Mouse (Mus musculus): ENCODE measurements around the gene Gm49394.
A peak's percentile ranks its signal among the peaks of the same experiment; 100 is the strongest.

Gene Gm49394

GRCm38 (mm10) chr7:142669751-142670625 is at the start of gene Gm49394:
Gm49394 (minus strand) TSS chr7:142669942.
- peak; percentile 3 for DNase-seq (ENCODE audit: extremely low spot score)

DNA sequence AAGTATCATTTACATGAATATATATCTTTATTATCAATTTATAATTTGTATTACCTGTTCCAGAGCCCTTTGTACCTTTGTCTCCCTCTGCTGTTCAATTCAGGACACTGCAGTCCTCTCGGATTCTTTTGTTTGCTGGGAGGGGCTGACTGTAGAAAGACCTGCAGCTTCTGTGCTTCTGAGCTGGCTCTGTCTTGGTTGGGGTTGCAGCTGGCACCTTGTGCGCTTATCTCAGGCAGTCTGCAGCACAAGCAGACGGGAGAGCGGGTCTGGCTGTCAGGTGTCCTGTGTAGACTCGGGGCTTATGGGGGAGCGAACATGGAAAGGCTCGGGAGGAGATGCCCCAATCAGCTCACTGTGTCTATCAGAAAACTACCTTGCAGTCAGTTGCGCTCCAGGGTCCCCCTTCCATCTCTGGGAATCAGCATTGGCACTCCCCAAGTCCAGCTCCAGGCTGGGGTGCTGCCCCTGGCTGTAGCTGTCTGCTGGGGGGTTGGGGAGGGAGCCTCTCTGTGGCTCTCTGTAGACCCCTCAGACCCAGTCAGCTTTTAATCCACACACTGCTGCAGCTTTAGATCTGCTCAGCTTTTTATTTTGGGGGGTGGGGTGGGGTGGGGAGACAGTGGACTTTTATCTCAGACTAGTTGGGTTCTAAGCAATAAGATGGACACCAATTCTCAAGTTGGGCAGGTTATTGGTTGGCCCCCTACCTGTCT is 45.2 kb upstream of the Gm49394 start:
- DNase-seq (ENCODE audit: extremely low spot score): peak; percentile 67

DNA sequence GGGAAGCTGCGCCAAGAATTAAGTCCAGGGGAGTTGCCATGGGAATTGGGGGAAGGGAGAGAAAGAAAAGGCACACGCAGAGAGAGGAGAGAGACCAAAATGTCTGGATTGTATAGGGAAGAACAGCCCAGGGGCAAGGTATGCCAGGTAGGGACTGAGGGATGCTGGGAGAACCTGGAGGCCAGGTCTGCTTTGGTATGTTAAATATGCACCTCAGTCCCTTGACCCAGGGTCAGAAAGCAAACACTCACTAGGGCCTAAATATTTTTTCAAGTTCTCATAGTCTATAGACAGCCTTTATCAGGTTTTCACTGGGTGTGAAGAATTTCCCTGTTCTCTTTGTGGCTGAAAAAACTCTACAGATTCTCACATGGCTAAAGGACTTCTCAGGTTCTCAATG is 37.1 kb upstream of the Gm49394 start:
- DNase-seq (ENCODE audit: extremely low spot score): no peak

GRCm38 (mm10) chr7:142699334-142699860 is 29.7 kb upstream of the Gm49394 start:
- no peak for DNase-seq (ENCODE audit: extremely low spot score)

DNA sequence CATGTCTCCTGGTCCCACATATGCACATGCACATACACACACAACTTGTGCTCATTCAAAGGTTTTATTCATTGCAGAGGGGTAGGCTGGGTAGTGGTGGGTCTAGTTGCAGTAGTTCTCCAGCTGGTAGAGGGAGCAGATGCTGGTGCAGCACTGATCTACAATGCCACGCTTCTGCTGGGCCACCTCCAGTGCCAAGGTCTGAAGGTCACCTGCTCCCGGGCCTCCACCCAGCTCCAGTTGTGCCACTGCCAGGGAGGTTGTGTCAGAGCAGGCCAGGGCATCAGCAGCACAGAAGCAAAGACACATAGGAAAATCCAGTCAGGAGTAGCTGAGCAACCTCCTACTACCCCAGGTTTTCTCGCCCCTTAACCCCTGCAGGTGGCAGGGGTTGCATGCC is 8.9 kb upstream of the Gm49394 start:
- no peak for DNase-seq (ENCODE audit: extremely low spot score)

- DNase-seq (ENCODE audit: extremely low spot score): peak; percentile 66
Measured at GRCm38 (mm10) chr7:142675644-142676043, 5.9 kb upstream of the Gm49394 start.

GRCm38 (mm10) chr7:142675141-142675540 is 5.4 kb upstream of the Gm49394 start:
- no peak for DNase-seq (ENCODE audit: extremely low spot score)

- DNase-seq (ENCODE audit: extremely low spot score): peak; percentile 60
Measured at GRCm38 (mm10) chr7:142672120-142672519, 2.4 kb upstream of the Gm49394 start.

DNA sequence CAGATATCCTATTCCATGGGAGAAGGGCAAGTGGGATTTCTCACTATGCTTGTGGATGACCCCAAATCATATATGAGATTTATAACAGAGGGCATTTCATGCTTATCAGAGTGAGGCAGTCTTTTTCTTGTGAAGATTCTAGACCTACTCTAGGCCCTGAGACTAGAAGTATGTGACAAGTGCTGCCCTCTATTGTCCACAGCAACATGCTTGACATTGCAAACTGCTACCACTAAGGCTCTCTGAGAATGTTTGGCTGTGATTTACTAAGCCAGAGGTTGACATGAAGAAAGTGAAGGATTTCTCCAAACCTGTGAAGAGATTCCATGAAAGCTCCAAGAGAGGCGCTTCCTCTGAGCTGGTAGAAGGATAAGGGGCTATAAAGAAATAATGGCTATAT is 1.3 kb upstream of the Gm49394 start:
- no peak for DNase-seq (ENCODE audit: extremely low spot score)

GRCm38 (mm10) chr7:142668328-142668727 is 1.4 kb downstream of the Gm49394 start:
- no peak for DNase-seq (ENCODE audit: extremely low spot score)

- no peak for DNase-seq (ENCODE audit: extremely low spot score)
Measured at GRCm38 (mm10) chr7:142667521-142667920, 2.2 kb downstream of the Gm49394 start.

DNA sequence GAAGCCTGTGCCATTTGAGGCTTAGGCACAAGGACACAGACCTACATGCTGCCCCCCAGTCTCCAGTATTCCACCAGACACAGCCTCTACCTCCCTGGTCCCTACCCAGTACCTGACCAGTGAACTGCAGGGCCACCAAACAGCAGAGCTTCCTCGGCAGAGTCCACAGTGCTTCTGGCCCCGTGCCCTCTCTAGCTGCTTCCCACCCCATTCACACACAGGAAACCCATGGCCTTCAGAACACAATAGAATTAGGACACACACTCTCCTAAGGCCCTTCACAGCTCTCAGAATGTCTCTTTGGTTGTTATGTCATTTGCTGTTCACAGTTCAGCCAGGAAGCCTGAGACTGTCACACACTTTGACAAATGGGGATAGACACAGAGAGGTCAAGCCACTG is 3.1 kb downstream of the Gm49394 start, which contains the start of gene Igf2:
TSS of gene Igf2 (minus strand) at position 158 of the 400 bp plus-strand sequence.
- DNase-seq (ENCODE audit: extremely low spot score): peak; percentile 5

DNA sequence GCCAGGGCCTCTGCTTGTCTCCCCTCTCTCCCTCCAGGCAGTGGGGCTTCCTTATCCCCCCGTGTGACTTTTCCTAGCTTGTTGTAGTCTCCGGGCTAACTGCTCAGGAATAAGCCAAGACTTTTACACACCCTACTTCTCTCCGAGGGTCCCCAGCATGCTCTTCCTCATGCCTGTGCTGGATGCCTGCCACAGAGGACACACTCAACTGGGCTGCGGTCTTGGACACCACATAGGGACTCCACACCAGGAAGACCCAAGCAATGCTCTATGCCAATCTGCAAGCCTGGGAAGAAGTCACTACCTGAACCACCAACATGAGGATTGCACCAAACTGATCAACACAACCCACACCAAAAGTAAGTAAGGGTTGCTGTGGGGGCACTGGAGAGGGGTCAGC is 3.6 kb downstream of the Gm49394 start:
- DNase-seq (ENCODE audit: extremely low spot score): no peak

DNA sequence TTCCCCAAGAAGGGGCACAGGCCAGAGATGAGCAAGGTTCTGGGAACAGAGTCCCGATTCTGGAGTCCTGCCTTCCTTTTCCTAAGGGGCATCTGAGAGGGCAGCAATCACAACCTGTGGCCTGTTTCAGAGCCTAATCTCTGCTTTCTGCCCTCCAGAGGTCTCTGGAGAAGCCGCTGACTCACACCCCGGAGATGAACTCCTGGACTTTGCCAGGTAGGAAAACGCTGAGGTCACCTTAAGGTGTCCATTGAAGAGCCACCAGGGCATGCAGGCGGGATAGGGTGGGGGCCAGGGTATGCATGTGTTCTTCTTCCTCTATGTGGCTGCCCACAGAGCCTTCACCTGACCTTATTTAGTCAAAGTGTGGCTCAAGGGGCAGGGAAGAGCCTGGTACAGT is 4.4 kb downstream of the Gm49394 start:
- DNase-seq (ENCODE audit: extremely low spot score): peak; percentile 3

GRCm38 (mm10) chr7:142664465-142665029 is 5.2 kb downstream of the Gm49394 start:
- DNase-seq (ENCODE audit: extremely low spot score): peak; percentile 45

DNA sequence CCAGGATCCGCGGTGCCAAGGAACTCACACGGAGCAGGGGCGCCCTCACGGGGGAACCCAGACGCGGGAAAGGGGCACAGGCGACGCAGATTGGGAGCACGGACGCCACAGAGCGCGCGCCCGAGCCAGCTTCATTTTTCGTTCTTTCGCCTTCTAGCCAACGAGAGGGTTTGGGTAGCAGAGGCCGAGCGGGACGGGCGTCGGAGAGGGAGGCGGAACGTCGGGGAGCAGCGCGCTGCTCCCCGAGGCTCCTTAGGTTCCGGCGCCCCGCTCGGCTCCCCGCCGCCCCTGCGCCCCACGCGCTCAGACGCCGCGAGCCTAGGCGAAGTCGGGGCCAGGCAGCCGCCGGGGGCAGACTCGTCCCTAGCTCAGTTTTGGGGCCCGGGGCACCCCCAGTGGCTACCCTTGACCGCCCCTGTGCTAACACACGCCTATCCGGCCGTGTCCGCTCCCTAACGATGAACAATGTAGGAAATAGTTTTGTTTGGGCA is 5.8 kb downstream of the Gm49394 start:
- DNase-seq (ENCODE audit: extremely low spot score): peak; percentile 51

GRCm38 (mm10) chr7:142663151-142663550 is 6.6 kb downstream of the Gm49394 start:
- DNase-seq (ENCODE audit: extremely low spot score): peak; percentile 31

DNA sequence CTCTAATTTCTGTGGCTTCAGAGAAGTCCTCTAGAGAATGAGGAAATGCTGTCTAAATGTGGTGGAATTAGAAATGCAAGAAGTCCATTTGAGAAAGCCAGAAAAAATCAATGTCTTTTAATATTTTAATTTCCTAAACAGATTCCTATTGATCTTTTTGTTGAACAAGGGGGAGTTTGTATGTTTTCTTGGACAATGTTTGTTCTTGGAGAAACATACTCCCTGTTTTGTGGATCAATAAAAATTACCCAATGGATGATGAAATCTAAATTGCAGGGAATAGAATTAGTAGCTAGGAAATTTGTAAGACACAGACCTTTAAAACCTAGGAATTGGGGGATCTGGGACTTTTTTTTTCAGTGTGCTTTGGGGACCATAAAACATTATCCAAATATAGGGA is 7.9 kb downstream of the Gm49394 start:
- peak; percentile 15 for DNase-seq (ENCODE audit: extremely low spot score)

DNA sequence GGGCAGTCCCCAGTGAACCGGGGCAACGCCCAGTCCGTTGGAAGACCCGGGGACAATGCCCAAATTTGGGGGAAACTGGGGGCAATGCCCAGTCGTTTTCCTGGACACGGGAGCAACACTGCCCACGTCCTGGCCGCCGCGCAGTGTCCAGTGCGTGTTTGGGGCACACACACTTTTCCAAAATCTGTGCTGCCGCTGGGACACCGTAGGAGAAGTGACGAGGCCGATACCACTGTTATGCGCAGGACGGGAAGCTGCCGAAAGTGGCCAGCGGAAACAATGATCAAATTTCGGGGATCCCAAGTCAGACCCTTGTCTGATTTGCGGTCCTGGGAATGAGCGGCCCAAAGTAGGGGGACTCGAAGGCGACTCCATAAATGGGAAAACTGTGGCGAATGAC is 8.7 kb downstream of the Gm49394 start:
- DNase-seq (ENCODE audit: extremely low spot score): no peak

DNA sequence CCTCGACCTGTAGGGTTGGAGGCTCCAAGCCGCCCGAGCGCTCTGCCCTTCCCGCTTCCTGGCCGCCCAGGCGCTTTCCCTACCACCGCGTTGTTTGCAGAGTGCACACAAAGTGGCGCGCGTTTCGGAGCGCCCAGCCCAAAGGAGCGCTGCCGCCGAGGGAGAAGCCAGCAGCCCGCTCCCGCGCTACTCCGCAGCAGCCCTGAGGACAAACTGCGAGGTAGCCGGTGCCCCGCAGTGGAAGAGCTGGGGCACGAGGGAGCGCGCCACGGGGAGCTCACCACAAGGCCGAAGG is 9.1 kb downstream of the Gm49394 start:
- DNase-seq (ENCODE audit: extremely low spot score): peak; percentile 77

GRCm38 (mm10) chr7:142659767-142660650 is 9.7 kb downstream of the Gm49394 start:
- peak; percentile 52 for DNase-seq (ENCODE audit: extremely low spot score)
